Mouse (Mus musculus) c-Kit-positive CD71-negative TER-119-negative erythroid progenitor cells, embryonic 14.5 days (primary cell): ENCODE results near the gene Cadm3.
"Not testable (repeated sequence)": the region's sequence is repeated elsewhere in the genome, so short reads cannot be mapped to it uniquely, and the experiment has no call there.

Source experiments
- DNase-seq: peaks from one replicate; pipeline ENCODE4 v3.0.0-alpha.2; 2013; ENCODE audit warnings: low read depth

Cadm3 gene

DNA sequence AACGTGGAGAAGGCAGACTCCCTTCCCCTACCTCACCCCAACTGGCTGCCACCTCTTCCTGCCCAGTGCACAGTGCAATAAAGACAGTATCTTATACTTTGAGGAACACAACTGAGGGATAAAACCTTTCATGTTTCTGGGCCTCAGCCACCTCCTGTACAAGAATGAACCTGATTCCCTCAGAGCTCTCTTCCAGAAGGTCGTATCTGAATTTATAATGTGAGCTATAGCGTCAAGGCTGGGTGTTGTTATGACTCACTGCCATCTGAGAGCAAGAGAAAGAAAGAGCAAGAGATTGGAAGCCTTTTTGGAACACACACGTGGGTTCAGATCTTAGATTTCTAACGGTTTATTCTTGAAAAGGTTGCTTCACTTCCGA is 45.3 kb downstream of the Cadm3 start:
- no peak for DNase-seq

DNA sequence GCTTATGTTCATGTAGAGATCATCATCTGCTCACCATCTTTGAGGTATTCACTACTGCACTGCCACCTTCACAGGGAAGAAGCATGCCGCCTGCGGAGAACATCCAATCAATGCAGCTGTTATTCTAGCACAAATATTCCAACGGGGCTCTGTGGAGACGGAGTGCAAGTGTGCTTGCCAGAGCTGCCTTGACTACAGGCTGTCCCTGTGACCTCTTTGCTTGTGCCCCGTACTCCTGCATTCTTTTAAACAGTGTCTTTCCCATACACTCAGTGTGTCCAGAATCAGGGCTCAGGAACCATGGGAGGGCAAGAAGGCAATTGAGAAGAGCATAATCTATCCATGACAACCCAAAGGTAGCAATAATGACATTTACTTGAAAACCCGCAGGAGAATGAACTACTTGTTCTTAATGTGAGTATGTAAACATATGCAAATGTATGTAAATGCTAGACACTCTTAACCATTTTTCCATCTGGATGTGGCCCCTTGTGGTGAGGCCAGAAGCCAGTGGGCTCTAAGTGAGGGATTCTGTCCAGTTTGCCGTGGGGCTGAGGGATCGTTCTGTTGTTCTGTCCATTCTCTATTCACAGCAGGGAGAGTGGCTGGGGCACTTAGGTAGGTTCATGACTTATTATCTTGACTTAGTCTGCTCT is 45.8 kb downstream of the Cadm3 start:
- DNase-seq = no peak

DNA sequence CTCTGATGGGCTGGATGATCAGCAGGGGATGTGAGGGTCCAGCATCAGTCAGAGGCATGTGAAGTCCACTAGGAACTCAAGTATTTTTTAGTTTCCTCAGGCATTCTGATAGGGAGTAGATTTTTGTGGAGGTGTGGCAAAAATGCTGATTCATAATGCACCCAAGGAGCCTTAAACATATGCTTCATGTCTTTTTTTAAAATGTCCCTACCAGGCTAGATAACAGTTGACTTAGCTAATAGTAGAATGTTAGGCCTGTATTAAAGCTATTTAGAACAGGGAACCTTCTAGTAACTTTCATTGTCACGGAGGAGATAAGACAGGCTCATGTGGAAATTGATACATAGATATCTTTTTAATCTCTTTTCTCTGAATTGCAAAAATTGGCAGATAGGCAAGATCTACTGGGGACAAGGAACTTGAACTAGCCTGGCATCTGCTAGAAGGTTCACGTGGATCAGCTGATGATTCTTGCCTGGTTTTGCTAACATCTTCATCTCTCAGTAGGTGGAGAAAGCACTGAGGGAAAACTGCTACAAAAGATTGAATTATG is 49.5 kb downstream of the Cadm3 start:
- DNase-seq = no peak

DNA sequence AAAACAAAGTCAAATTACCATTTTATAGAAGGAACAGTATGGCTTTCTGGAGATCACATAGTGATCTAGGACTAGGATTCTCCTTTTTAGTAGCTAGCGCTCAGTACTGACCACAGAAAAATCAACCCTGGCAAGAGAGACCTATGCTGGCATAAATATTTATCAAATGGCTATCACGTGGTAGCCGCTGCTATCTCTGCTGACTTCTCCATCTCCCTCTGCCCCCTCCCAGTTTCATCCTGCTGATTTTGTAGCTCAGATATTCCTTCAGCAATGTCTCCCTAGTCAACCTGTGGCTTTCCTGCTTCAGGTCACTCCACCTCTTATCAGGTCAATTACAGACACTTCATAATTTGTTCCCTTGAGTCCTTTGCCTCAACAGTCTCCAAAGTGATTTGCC is 51.8 kb downstream of the Cadm3 start:
- no peak for DNase-seq

DNA sequence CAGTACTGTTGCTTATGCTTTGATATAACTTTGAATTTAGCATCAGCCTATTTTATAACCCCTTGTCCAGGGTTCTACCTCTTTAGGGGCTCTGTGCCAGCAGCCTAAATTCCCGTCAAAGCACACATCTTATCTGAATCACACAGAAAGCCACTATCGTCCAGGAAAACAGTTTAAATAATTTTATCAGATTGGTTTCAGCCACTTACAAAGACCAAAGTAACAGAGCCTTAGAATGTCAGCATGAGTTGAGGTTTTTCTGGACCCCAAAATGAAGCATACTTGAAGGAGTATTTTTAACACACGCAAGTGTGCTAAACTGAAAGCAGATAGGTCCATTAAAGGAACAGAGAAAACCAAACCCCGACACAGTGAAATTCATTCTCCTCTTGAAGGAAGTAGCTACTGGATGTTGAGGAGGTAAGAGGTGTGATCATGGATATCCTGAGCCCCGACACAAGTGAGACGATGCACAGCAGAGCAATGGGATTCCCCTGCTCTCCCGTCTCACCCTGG is 53.9 kb downstream of the Cadm3 start:
- not testable (repeated sequence) for DNase-seq

DNA sequence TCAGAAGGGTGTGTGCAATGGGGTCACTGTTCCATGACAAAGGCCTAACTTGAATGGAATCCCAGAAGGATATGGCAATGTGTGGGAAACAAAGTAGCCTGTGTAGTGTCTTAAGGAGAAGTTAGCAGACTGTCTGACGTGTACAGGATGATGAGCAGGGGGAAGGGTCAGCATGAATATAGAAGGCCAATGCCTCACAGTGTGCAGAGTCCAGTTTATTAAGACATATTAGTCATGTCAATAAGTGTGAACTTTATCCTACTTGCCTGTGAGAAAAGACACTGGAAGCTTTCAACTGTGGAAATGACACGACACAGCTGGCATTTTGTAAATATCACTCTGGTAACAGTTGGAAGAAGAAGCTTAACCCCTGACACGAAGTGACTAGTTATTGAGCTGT is 64.7 kb downstream of the Cadm3 start:
- not testable (repeated sequence) for DNase-seq
